Mouse (Mus musculus) CH12.LX (cell line): Measurements from ENCODE around the gene Slfn4. TPM values are rescaled to one million over a fixed set of nuclear protein-coding genes. Genes with fewer than 3 reads are reported as not detected.

Experiments
- DNase-seq: peaks from one replicate; pipeline ENCODE4 v3.0.0-alpha.2; 2013; ENCODE audit errors: extremely low read depth
- H3K27ac ChIP-seq: 2 replicates; pipeline ENCODE4 v1.5.1; 2012; ENCODE audit warnings: low read depth, mild to moderate bottlenecking, control low read depth, moderate library complexity; ENCODE audit not compliant: insufficient read depth
- H3K27me3 ChIP-seq: replicated peaks from 2 replicates; pipeline ENCODE3; 2012; ENCODE audit warnings: inconsistent platforms
- H3K36me3 ChIP-seq, 2 experiments: replicated peaks in 1 of 2; 2 replicates each; pipeline versions ENCODE3 to v1.6.1; 2012; ENCODE audit warnings: inconsistent platforms in 1 of 2, low read length in 1 of 2, mild to moderate bottlenecking in 1 of 2, mixed read lengths in 1 of 2, moderate library complexity in 1 of 2; ENCODE audit not compliant: control insufficient read depth in 1 of 2, insufficient read depth in 1 of 2
- H3K4me1 ChIP-seq, 2 experiments: 2 replicates each; pipeline ENCODE4 v1.6.1; 2012; ENCODE audit warnings: inconsistent platforms in 1 of 2, moderate library complexity in 1 of 2; ENCODE audit not compliant: insufficient read depth in 2 of 2, control insufficient read depth in 1 of 2
- H3K4me2 ChIP-seq: 2 replicates; pipeline ENCODE4 v1.6.1; 2012; ENCODE audit warnings: low read depth, mild to moderate bottlenecking, control low read depth; ENCODE audit not compliant: poor library complexity, insufficient read depth, severe bottlenecking
- H3K4me3 ChIP-seq, 3 experiments: fragments of 150-350 bp in 1 of 3; sonication (generic) in 1 of 3; replicated peaks in 1 of 3; 2 replicates each; pipeline versions ENCODE3 to v1.5.1; 2011 to 2012; ENCODE audit warnings: low read depth in 2 of 3, low read length in 2 of 3, mild to moderate bottlenecking in 2 of 3, moderate library complexity in 2 of 3, control low read depth in 1 of 3, improper control_type of control experiment in 1 of 3, inconsistent platforms in 1 of 3, mixed read lengths in 1 of 3; ENCODE audit not compliant: poor library complexity in 1 of 3
- H3K79me2 ChIP-seq: replicated peaks from 2 replicates; pipeline ENCODE4 v1.6.1; 2012; ENCODE audit warnings: mild to moderate bottlenecking, moderate library complexity; ENCODE audit not compliant: control insufficient read depth, poor library complexity, insufficient read depth, severe bottlenecking; ENCODE audit errors: extremely low read depth
- H3K9ac ChIP-seq: 2 replicates; pipeline ENCODE4 v1.6.1; 2012; ENCODE audit warnings: low read depth, mild to moderate bottlenecking, control low read depth, moderate library complexity; ENCODE audit not compliant: insufficient read depth
- H3K9me3 ChIP-seq: replicated peaks from 2 replicates; pipeline ENCODE3; 2012; ENCODE audit warnings: low read length, inconsistent platforms, mixed read lengths
- CHD1 ChIP-seq: IDR thresholded peaks from 2 replicates; pipeline ENCODE4 v1.6.1; 2012; ENCODE audit warnings: low read depth, low read length, improper control_type of control experiment, inconsistent platforms
- CHD2 ChIP-seq: IDR thresholded peaks from 2 replicates; pipeline ENCODE4 v1.6.1; 2011; ENCODE audit warnings: low read length, improper control_type of control experiment
- E2F4 ChIP-seq: IDR thresholded peaks from 2 replicates; pipeline ENCODE4 v1.6.1; 2011; ENCODE audit warnings: low read depth, low read length, improper control_type of control experiment; ENCODE audit not compliant: insufficient replicate concordance
- ETS1 ChIP-seq: conservative IDR thresholded peaks from 2 replicates; pipeline ENCODE4 v1.6.1; 2012; ENCODE audit warnings: low read depth, mild to moderate bottlenecking, inconsistent platforms, low read length, improper control_type of control experiment, moderate library complexity
- GABPA ChIP-seq: IDR thresholded peaks from 2 replicates; pipeline ENCODE4 v1.6.1; 2012; ENCODE audit warnings: low read depth, low read length, improper control_type of control experiment, inconsistent platforms; ENCODE audit not compliant: insufficient replicate concordance
- IRF4 ChIP-seq: IDR thresholded peaks from 2 replicates; pipeline ENCODE4 v1.6.1; 2014; ENCODE audit warnings: low read depth, mild to moderate bottlenecking, inconsistent platforms, low read length, improper control_type of control experiment
- JUN ChIP-seq: IDR thresholded peaks from 2 replicates; pipeline ENCODE4 v1.6.1; 2011; ENCODE audit warnings: low read depth, mild to moderate bottlenecking, low read length, improper control_type of control experiment, moderate library complexity; ENCODE audit not compliant: insufficient read depth
- KAT2A ChIP-seq: IDR thresholded peaks from 2 replicates; pipeline ENCODE4 v1.6.1; 2012; ENCODE audit warnings: low read length, improper control_type of control experiment, inconsistent platforms; ENCODE audit not compliant: insufficient replicate concordance
- MAZ ChIP-seq: IDR thresholded peaks from 2 replicates; pipeline ENCODE4 v1.6.1; 2012; ENCODE audit warnings: low read depth, mild to moderate bottlenecking, inconsistent platforms, low read length, improper control_type of control experiment, moderate library complexity
- MEF2A ChIP-seq: IDR thresholded peaks from 2 replicates; pipeline ENCODE4 v1.6.1; 2014; ENCODE audit warnings: low read depth, mild to moderate bottlenecking, inconsistent platforms, low read length, improper control_type of control experiment, borderline replicate concordance
- MXI1 ChIP-seq: IDR thresholded peaks from 2 replicates; pipeline ENCODE4 v1.6.1; 2011; ENCODE audit warnings: mild to moderate bottlenecking, low read depth, low read length, improper control_type of control experiment
- MYC ChIP-seq: IDR thresholded peaks from 2 replicates; pipeline ENCODE4 v1.6.1; 2011; ENCODE audit warnings: low read depth, mild to moderate bottlenecking, improper control_type of control experiment, low read length
- NRF1 ChIP-seq: IDR thresholded peaks from 2 replicates; pipeline ENCODE4 v1.6.1; 2014; ENCODE audit warnings: low read depth, mild to moderate bottlenecking, inconsistent platforms, low read length, improper control_type of control experiment, moderate library complexity
- RCOR1 ChIP-seq: conservative IDR thresholded peaks from 2 replicates; pipeline ENCODE4 v1.6.1; 2012; ENCODE audit warnings: low read depth, mild to moderate bottlenecking, inconsistent platforms, low read length, improper control_type of control experiment
- SIN3A ChIP-seq: IDR thresholded peaks from 2 replicates; pipeline ENCODE4 v1.6.1; 2012; ENCODE audit warnings: low read length, improper control_type of control experiment, inconsistent platforms
- TCF12 ChIP-seq: IDR thresholded peaks from 2 replicates; pipeline ENCODE4 v1.6.1; 2014; ENCODE audit warnings: low read depth, mild to moderate bottlenecking, inconsistent platforms, low read length, improper control_type of control experiment
- UBTF ChIP-seq: IDR thresholded peaks from 2 replicates; pipeline ENCODE4 v1.6.1; 2012; ENCODE audit warnings: low read depth, mild to moderate bottlenecking, inconsistent platforms, low read length, improper control_type of control experiment, moderate library complexity
- USF2 ChIP-seq: conservative IDR thresholded peaks from 2 replicates; pipeline ENCODE4 v1.6.1; 2011; ENCODE audit warnings: low read depth, low read length, improper control_type of control experiment
- ZC3H11A ChIP-seq: IDR thresholded peaks from 2 replicates; pipeline ENCODE4 v1.6.1; 2012; ENCODE audit warnings: low read depth, mild to moderate bottlenecking, inconsistent platforms, low read length, improper control_type of control experiment
- ZKSCAN1 ChIP-seq: IDR thresholded peaks from 2 replicates; pipeline ENCODE4 v1.6.1; 2012; ENCODE audit warnings: low read depth, inconsistent platforms, low read length, improper control_type of control experiment, borderline replicate concordance
- ZMIZ1 ChIP-seq: IDR thresholded peaks from 2 replicates; pipeline ENCODE4 v1.6.1; 2012; ENCODE audit warnings: low read depth, mild to moderate bottlenecking, inconsistent platforms, low read length, improper control_type of control experiment
- ZNF384 ChIP-seq: IDR thresholded peaks from 2 replicates; pipeline ENCODE4 v1.6.1; 2012; ENCODE audit warnings: low read depth, low read length, improper control_type of control experiment, inconsistent platforms
- dilution Hi-C: fragments of 300-500 bp; cut with MboI; formaldehyde crosslinking; loops from 2 replicates; pipeline ENCODE4 v1.14.3; 2020; ENCODE audit warnings: low sequenced_read_pairs; ENCODE audit not compliant: extremely low pct_unique_long_range_greater_than_20kb, extremely low pct_ligation_motif_present
- in situ Hi-C: fragments of 300-500 bp; cut with MboI; formaldehyde crosslinking; loops from 3 replicates; pipeline ENCODE4 v1.14.3; 2019; ENCODE audit warnings: low sequenced_read_pairs, low pct_ligation_motif_present, low pct_unique_long_range_greater_than_20kb, mixed read lengths
- polyA plus RNA-seq: library from polyadenylated mRNA; unstranded; fragments of >175 nt; gene quantifications from 2 replicates; pipeline ENCODE4 v1.2.1, GENCODE M21; 2012; ENCODE audit warnings: low read depth; ENCODE audit not compliant: insufficient read length
- total RNA-seq, 2 experiments: library from RNA; depleted of rRNA; stranded (reverse); fragments of 300-350 nt in 1 of 2; fragments of >200 nt in 1 of 2; gene quantifications; 2 replicates each; pipeline ENCODE4 v1.2.3; 2012 to 2014

Slfn4 gene
- total and polyA plus RNA-seq, 3 experiments, result not detected

- Histone ChIP-seq H3K4me1 (no peaks in the 10 kb centered on the region), H3K27ac (no peak overlapping the region), H3K4me2 (no peak overlapping the region), H3K27me3 (no peaks in the 10 kb centered on the region), H3K79me2 (peaks cover 9% of the 10 kb centered on the region; the same call in 1 of the 2 replicates), H3K4me3 (no peak overlapping the region), H3K9me3 (no peaks in the 10 kb centered on the region), H3K36me3 (peaks cover 15 to 61% of the 10 kb centered on the region in 2 experiments), H3K9ac (no peak overlapping the region)
- no peak for DNase-seq
- in situ Hi-C loops (loop anchor here (25.0 kb wide), 1 partner anchor 93 kb away; the partner anchor contains the start of gene Slfn1), dilution Hi-C loops (no loop called here)
- TF ChIP-seq ZNF384 (no peak), SIN3A (no peak), IRF4 (no peak), KAT2A (no peak), ZC3H11A (no peak), MAZ (no peak), E2F4 (no peak), RCOR1 (no peak), MYC (no peak), ZMIZ1 (no peak), TCF12 (no peak), CHD1 (no peak)
Measured at GRCm38 (mm10) chr11:83205002-83205401, 30.0 kb downstream of the Slfn4 start.

- dilution Hi-C loops (no loop called here), in situ Hi-C loops (loop anchor here (10.0 to 25.0 kb wide), 2 partner anchors 104 to 181 kb away; partner anchors contain the start of gene Slfn1)
- Histone ChIP-seq H3K9ac (no peak overlapping the region), H3K27ac (no peak overlapping the region), H3K79me2 (peaks cover 2% of the 10 kb centered on the region; the same call in 1 of the 2 replicates), H3K27me3 (no peaks in the 10 kb centered on the region), H3K4me3 (no peak overlapping the region), H3K9me3 (no peaks in the 10 kb centered on the region), H3K4me1 (no peaks in the 10 kb centered on the region), H3K36me3 (peaks cover 41 to 65% of the 10 kb centered on the region in 2 experiments), H3K4me2 (no peak overlapping the region)
- no peak for DNase-seq
- TF ChIP-seq CHD2, result no peak
- TF ChIP-seq UBTF, result no peak
- TF ChIP-seq NRF1, result no peak
- no peak for TF ChIP-seq ZC3H11A
- no peak for TF ChIP-seq USF2
- no peak for TF ChIP-seq RCOR1
- TF ChIP-seq MEF2A, result no peak
- no peak for TF ChIP-seq ETS1
- no peak for TF ChIP-seq MXI1
- TF ChIP-seq ZKSCAN1, result no peak
- TF ChIP-seq JUN, result no peak
- no peak for TF ChIP-seq MYC
- no peak for TF ChIP-seq E2F4
- TF ChIP-seq GABPA, result no peak
Measured at GRCm38 (mm10) chr11:83216119-83216518, 41.1 kb downstream of the Slfn4 start.
